Mouse (Mus musculus) intestine, postnatal 0 days (tissue): ENCODE measurements around the gene Mthfsd. TPM values are rescaled to one million over a fixed set of nuclear protein-coding genes. Genes with fewer than 3 reads are reported as not detected.

Experiments used
- ATAC-seq: fragments of 200-750 bp; cut with Nextera tagmentation; 2 replicates; pipeline ENCODE4 v1.8.0; 2017; ENCODE audit warnings: mild to moderate bottlenecking, moderate TSS enrichment, moderate library complexity
- H3K27ac ChIP-seq: fragments of 300-500 bp; sonication (generic); 2 replicates; pipeline ENCODE4 v1.5.1; 2014; ENCODE audit warnings: mild to moderate bottlenecking, low read depth, low read length, moderate library complexity
- H3K27me3 ChIP-seq: fragments of 300-500 bp; sonication (generic); replicated peaks from 2 replicates; pipeline ENCODE4 v1.6.1; 2014; ENCODE audit warnings: low read length, mixed read lengths; ENCODE audit not compliant: control insufficient read depth, insufficient read depth
- H3K36me3 ChIP-seq: fragments of 300-500 bp; sonication (generic); 2 replicates; pipeline ENCODE4 v1.6.1; 2014; ENCODE audit warnings: mild to moderate bottlenecking, moderate library complexity; ENCODE audit not compliant: control insufficient read depth, insufficient read depth
- H3K4me1 ChIP-seq: fragments of 300-500 bp; sonication (generic); replicated peaks from 2 replicates; pipeline ENCODE4 v1.6.1; 2014; ENCODE audit warnings: antibody characterized with exemption, low read length, mixed read lengths; ENCODE audit not compliant: control insufficient read depth, insufficient read depth
- H3K4me2 ChIP-seq: fragments of 300-500 bp; sonication (generic); replicated peaks from 2 replicates; pipeline ENCODE4 v1.6.1; 2014; ENCODE audit warnings: low read depth, mild to moderate bottlenecking, moderate library complexity
- H3K4me3 ChIP-seq: fragments of 300-500 bp; sonication (generic); 2 replicates; pipeline ENCODE4 v1.5.1; 2014; ENCODE audit warnings: low read depth, low read length
- H3K9ac ChIP-seq: fragments of 300-500 bp; sonication (generic); 2 replicates; pipeline ENCODE4 v1.6.1; 2014; ENCODE audit warnings: mild to moderate bottlenecking, low read depth, low read length
- H3K9me3 ChIP-seq: fragments of 300-500 bp; sonication (generic); 2 replicates; pipeline ENCODE4 v1.6.1; 2016; ENCODE audit warnings: mixed run types; ENCODE audit not compliant: control insufficient read depth
- CTCF ChIP-seq: sonication (generic); IDR thresholded peaks from 2 replicates; pipeline ENCODE4 v1.5.1; 2016; ENCODE audit warnings: low read depth, mild to moderate bottlenecking, control low read depth, antibody characterized with exemption, moderate library complexity
- WGBS: fragments of 180-500 bp; shearing (Covaris S2); extraction: QIAGEN DNeasy Blood & Tissue Kit; methylation state at CpG from one replicate; pipeline ENCODE4 v1.1.7; 2014; 5-methylcytosine and 5-hydroxymethylcytosine counted together
- polyA plus RNA-seq: library from polyadenylated mRNA; unstranded; fragments of >200 nt; fragmentation: Nextera tagmentation; extraction: Ambion mirVana; gene quantifications from 2 replicates; pipeline ENCODE4 v1.2.1, GENCODE M21; 2015

Mthfsd gene
- polyA plus RNA-seq, 1 experiment from 2014 or later = 24.9 TPM

DNA sequence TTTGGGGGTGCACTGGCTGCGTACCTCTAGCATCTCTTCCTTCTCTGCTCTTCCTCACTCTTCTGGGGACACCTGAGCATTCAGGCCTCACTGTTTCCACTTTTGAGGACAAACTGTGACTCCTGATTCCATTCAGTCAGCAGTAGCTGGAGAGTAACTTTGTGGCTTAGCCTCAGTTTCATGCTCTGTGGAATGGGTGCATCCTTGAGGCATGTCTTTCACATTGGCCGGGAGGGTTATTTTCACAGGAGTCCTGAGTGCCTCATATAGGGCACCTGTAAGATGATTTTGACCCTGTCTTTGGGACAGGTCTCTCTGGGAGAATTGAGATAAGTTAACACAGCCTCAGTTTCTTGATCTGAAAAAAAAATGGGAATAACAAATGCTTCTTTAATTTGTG is 14.9 kb upstream of the Mthfsd start:
- Histone ChIP-seq H3K36me3 (no peaks in the 10 kb centered on the region), H3K27ac (no peak overlapping the region), H3K4me3 (no peak overlapping the region), H3K9me3 (no peaks in the 10 kb centered on the region), H3K9ac (no peak overlapping the region), H3K4me1 (no peaks in the 10 kb centered on the region), H3K27me3 (peaks cover 97% of the 10 kb centered on the region), H3K4me2 (no peak overlapping the region)
- 63% methylated on average over 2 of the region's 2 CpGs for WGBS
- TF ChIP-seq CTCF = no peak
- ATAC-seq = no peak

DNA sequence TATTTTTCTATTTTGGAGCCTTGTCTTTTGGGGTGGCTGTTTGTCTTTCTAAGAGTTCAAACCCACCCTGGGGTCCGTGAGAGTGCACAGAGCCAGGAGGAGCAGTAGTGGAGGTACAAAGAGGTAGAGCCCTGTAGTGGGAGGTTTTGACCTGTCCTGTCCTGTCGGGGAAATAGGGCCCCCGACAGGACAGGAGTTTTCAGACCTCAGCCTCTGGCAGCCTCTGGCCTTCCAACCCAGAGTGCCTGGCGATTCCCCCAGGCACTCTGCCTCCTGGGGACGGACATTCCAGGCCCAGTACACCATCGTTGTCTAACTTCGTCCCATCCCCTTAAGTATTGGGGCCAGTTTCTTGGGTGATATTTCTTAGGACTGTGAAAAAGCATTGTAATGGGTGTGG is 14.2 kb upstream of the Mthfsd start:
- TF ChIP-seq CTCF = no peak
- Histone ChIP-seq H3K4me1 (no peaks in the 10 kb centered on the region), H3K4me2 (no peak overlapping the region), H3K27ac (no peak overlapping the region), H3K36me3 (no peaks in the 10 kb centered on the region), H3K4me3 (no peak overlapping the region), H3K27me3 (peaks cover 98% of the 10 kb centered on the region), H3K9ac (no peak overlapping the region), H3K9me3 (no peaks in the 10 kb centered on the region)
- 27% methylated on average over 7 of the region's 7 CpGs for WGBS
- no peak for ATAC-seq

DNA sequence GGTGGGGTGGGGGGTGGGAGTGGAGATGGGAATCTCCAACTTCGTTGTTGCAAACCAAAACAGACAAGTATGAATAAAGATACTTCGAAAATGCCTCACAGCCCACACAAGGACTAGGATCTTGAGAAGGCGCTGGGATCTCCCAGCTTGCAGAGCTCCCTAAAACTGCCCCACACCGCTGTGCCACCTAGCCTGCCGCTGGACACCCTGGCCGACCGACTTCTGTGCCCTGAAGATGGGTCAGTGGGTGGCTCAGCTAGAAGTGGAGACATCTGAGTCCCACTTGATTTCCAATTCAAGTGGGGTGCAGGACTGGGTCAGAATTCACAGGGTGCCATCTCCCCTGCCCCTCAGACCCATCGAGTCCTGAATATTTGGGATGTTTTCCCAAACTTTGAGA is 13.5 kb upstream of the Mthfsd start:
- no peak for TF ChIP-seq CTCF
- Histone ChIP-seq H3K27ac (no peak overlapping the region), H3K4me1 (no peaks in the 10 kb centered on the region), H3K4me3 (no peak overlapping the region), H3K4me2 (no peak overlapping the region), H3K36me3 (no peaks in the 10 kb centered on the region), H3K9ac (no peak overlapping the region), H3K9me3 (no peaks in the 10 kb centered on the region), H3K27me3 (peaks cover 98% of the 10 kb centered on the region)
- no peak for ATAC-seq
- 25% methylated on average over 8 of the region's 8 CpGs for WGBS

DNA sequence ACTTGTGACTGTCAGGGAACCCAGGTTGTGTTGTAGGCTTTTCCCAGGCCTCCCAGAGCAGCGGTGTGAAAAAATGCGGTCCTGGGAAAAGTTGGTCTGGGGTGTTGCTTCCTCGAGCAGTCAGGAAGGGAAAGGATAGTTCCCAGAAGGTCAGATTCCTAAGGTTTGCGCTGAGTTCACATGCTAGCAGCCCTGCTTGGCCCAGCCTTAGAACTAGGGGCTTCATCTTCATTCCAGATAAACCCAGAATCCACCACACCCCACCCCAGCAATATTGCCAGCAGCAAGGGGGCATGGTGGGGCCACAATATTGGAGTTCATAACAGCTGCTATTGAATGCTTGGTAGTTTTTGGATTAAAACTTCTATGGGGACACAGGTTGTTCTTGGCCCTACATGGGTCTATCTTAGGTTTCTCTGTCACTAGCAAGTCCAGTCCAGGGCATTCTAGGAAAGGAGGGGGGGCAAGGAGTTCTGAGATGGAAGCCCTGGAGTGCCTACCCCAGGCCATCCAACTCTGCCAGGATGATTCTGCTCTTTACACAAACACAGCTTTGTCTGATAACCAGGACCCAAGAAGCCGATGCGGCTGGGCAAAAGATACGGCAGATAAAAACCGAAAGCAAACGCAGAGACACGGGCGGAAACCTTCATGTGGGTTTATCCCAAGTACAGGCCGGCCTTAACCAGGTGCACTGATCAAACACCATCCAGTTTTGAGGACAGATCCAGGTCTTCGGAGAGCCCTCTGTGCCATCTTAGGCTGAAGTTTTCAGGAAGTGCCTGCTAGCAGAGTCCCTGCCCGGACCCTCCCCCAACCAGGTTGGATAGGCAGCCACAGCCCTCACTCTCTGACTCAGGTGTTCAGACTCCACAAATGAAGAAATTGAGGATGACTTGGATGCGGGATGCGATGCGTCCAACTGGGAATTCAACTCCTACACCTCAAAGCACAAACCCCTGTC is 12.5 kb upstream of the Mthfsd start:
- no peaks in the 10 kb centered on the region for H3K9me3 ChIP-seq
- peak overlapping the region; percentile 15; the same call in 1 of the 2 replicates for H3K4me3 ChIP-seq
- 22% methylated on average over 17 of the region's 17 CpGs for WGBS
- no peak for TF ChIP-seq CTCF
- no peak overlapping the region for H3K9ac ChIP-seq
- H3K27me3 ChIP-seq = peaks cover 98% of the 10 kb centered on the region
- no peaks in the 10 kb centered on the region for H3K4me1 ChIP-seq
- no peaks in the 10 kb centered on the region for H3K36me3 ChIP-seq
- H3K4me2 ChIP-seq = no peak overlapping the region
- H3K27ac ChIP-seq = no peak overlapping the region
- ATAC-seq = no peak

DNA sequence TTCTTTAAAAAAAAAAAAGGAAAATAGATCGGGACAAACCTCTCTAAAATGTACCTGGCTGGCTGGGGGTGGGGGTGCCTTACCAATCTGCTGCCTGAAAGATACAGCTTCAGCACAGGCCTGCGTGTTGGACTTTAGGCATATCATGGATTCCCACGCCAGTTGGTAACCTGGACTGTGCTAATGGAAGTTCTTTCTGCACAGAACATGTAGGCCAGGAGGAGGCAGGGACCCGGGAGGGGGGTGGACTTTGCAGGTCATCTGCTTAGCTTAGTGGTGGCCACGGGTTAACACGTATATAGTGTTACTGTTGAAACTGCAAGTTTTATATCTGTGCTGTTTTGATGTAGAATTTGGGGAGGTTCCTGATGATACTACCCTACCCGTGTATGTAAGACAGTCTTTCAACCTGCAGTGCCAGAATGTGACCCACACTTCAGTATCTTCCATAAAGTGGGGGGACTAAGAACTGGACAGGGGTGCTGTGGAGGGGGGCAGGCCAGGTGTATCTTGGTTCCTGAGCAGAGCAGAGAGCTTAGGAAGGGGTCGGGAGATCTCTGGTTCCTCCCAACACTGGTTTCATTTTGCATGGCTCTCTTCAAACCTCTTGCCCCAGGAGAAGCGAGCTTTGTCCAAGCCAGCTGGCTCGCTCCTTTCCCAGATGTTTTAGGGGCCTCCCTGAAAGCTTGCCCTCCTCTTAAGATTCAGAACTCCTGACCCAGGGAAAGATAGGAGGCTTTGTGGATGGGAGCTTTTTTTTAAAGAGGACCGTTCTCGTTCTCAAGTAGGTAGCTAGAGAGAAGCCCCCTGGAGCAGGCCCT is 11.7 kb upstream of the Mthfsd start:
- 35% methylated on average over 12 of the region's 12 CpGs for WGBS
- Histone ChIP-seq H3K27ac (no peak overlapping the region), H3K4me1 (no peaks in the 10 kb centered on the region)

More for the DNA sequence above, 11.7 kb upstream of the Mthfsd start:
- H3K36me3 ChIP-seq = no peaks in the 10 kb centered on the region
- peaks cover 98% of the 10 kb centered on the region for H3K27me3 ChIP-seq
- ATAC-seq = no peak
- no peaks in the 10 kb centered on the region for H3K9me3 ChIP-seq
- no peak overlapping the region for H3K4me3 ChIP-seq
- no peak overlapping the region for H3K4me2 ChIP-seq
- TF ChIP-seq CTCF = no peak
- no peak overlapping the region for H3K9ac ChIP-seq
